Mouse (Mus musculus) neural tube, embryonic 10.5 days (tissue): Measurements from ENCODE around the gene Ppil6.

Experiments used
- DNase-seq: peaks from one replicate; pipeline ENCODE4 v3.0.0-alpha.2; 2017; ENCODE audit warnings: low spot score; ENCODE audit errors: extremely low spot score

The Ppil6 gene

GRCm38 (mm10) chr10:41561701-41562395, 71.6 kb downstream of the Ppil6 start:
- DNase-seq: no peak
